Comparison of ENCODE assay signal across 12 mouse cellular contexts in the genomic region with DNA sequence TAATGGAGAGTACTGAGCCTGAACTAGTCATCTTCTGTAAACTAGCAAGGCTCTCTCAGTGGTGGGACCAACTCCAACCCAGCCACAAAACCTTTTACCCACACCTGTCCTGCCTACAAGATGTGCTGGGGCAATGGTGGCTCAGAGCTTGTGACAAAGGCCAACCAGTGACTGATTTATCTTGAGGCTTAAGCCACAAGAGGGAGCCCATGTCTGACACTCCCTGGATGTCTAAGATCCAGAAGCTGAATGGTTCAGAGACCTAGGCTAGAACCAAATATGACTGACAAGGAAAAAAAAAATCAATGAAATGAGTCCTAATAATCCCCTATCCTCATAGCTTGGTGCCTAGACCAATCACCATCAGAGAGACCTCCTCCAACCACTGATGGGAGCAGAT.
DNase-seq lines count a peak whose midpoint lies in the region; ATAC-seq and TF ChIP-seq lines count a peak whose summit lies in the region.
"Had no signal": no experiment of that assay in that cellular context is flagged by ENCODE, and none has a peak within 500 bp of the region (broad histone marks: within the 10 kb centered on the region; RNA-seq: fewer than 3 reads in every experiment).

No protein-coding gene starts in this region.

- no peaks in the 10 kb centered on the region for H3K9me3 ChIP-seq in heart, embryonic 11.5 days (replicated peaks; ENCODE audit: control insufficient read depth, low read length)
- H3K9me3 ChIP-seq in CH12.LX (replicated peaks; ENCODE audit: low read length) = no peaks in the 10 kb centered on the region
- H3K9me3 ChIP-seq: hindbrain, embryonic 10.5 days; limb, embryonic 13.5 days; megakaryocyte, embryonic 14.5 days had no signal

- no peak overlapping the region for H3K4me2 ChIP-seq in heart, embryonic 11.5 days
- H3K4me2 ChIP-seq in CH12.LX (ENCODE audit: insufficient read depth, low read depth, poor library complexity, severe bottlenecking) = no peak overlapping the region
- H3K4me2 ChIP-seq: limb, embryonic 13.5 days had no signal

- in situ Hi-C loops in CH12.LX (cut with MboI; ENCODE audit: low pct_ligation_motif_present, low pct_unique_long_range_greater_than_20kb, low sequenced_read_pairs) = no loop called here
- in situ Hi-C loops in Patski (cut with MboI; ENCODE audit: low pct_unique_long_range_greater_than_20kb) = no loop called here

- H3K79me2 ChIP-seq in heart, adult 2 months (replicated peaks; ENCODE audit: control insufficient read depth, insufficient read depth, low read length) = no peaks in the 10 kb centered on the region
- H3K79me2 ChIP-seq in CH12.LX (replicated peaks; ENCODE audit: control insufficient read depth, extremely low read depth, insufficient read depth, poor library complexity, severe bottlenecking) = no peaks in the 10 kb centered on the region

- no peaks in the 10 kb centered on the region for H3K36me3 ChIP-seq in heart, adult 2 months (ENCODE audit: control insufficient read depth, insufficient read depth, low read length)
- no peaks in the 10 kb centered on the region for H3K36me3 ChIP-seq in heart, embryonic 11.5 days (ENCODE audit: control insufficient read depth, insufficient read depth, low read length)
- no peaks in the 10 kb centered on the region for H3K36me3 ChIP-seq in CH12.LX (replicated peaks in 1 of 2; ENCODE audit: control insufficient read depth in 1 of 2, insufficient read depth in 1 of 2, low read length in 1 of 2)
- H3K36me3 ChIP-seq: hindbrain, embryonic 10.5 days; limb, embryonic 13.5 days had no signal

- no peaks in the 10 kb centered on the region for H3K27me3 ChIP-seq in heart, adult 2 months (ENCODE audit: control insufficient read depth, insufficient read depth, low read length)
- no peaks in the 10 kb centered on the region for H3K27me3 ChIP-seq in heart, embryonic 11.5 days (ENCODE audit: control insufficient read depth, insufficient read depth, low read length)
- no peaks in the 10 kb centered on the region for H3K27me3 ChIP-seq in CH12.LX (replicated peaks)
- H3K27me3 ChIP-seq in Patski = peaks cover 13% of the 10 kb centered on the region
- H3K27me3 ChIP-seq: limb, embryonic 13.5 days; megakaryocyte, embryonic 14.5 days had no signal

- no peak for DNase-seq in heart, adult 2 months
- DNase-seq in left cerebral cortex, adult 2 months (ENCODE audit: extremely low spot score in 1 of 2, low spot score in 2 of 2) = no peak
- DNase-seq in left cerebral cortex, adult 8-10 months (ENCODE audit: low spot score in 2 of 2) = no peak
- DNase-seq in CH12.LX (ENCODE audit: extremely low read depth) (peak; percentile 20), Patski (ENCODE audit: low read depth, low spot score) (no peak)
- no peak for DNase-seq in c-Kit-positive CD71-positive TER-119-positive erythroid progenitor cells, embryonic 14.5 days (ENCODE audit: low spot score)
- DNase-seq: thymus, postnatal 36 days had no signal

- CTCF ChIA-PET in Patski (lab: Charles Lee) = interaction anchor here (1.2 kb wide), 1 partner anchor 14 kb away, joined by 3 read pairs; no protein-coding TSS in a partner anchor

- peak; percentile 56 for TF ChIP-seq CTCF in heart, adult 2 months (IDR thresholded peaks at IDR 0.05)
- TF ChIP-seq CTCF in left cerebral cortex, adult 2 months (IDR thresholded peaks at IDR 0.05) = peak; percentile 42
- peak in 1 of 2 experiments; percentile 49; a peak in 2 of 4 replicates for TF ChIP-seq CTCF in CH12.LX (conservative IDR thresholded peaks at IDR 0.05 in 1 of 2, IDR thresholded peaks at IDR 0.05 in 1 of 2; ENCODE audit: low read depth in 2 of 2, low read length in 2 of 2)
- TF ChIP-seq CTCF in Patski (IDR thresholded peaks at IDR 0.05) = peak; percentile 30

- no peaks in the 10 kb centered on the region for H3K4me1 ChIP-seq in heart, adult 2 months (ENCODE audit: control insufficient read depth, insufficient read depth, low read length)
- no peaks in the 10 kb centered on the region for H3K4me1 ChIP-seq in heart, embryonic 11.5 days (ENCODE audit: control insufficient read depth, insufficient read depth, low read length)
- peaks cover 0 to under 1% of the 10 kb centered on the region in 2 experiments; a peak in 1 of 4 replicates for H3K4me1 ChIP-seq in CH12.LX (ENCODE audit: control insufficient read depth in 1 of 2, insufficient read depth in 2 of 2)
- H3K4me1 ChIP-seq: hindbrain, embryonic 10.5 days; limb, embryonic 13.5 days; megakaryocyte, embryonic 14.5 days had no signal

- intact Hi-C loops in heart, adult 2 months (cut with DNase I) = loop anchor here (2.0 to 10.0 kb wide), 2 partner anchors 214 to 394 kb away; no protein-coding TSS in a partner anchor
- intact Hi-C loops in left cerebral cortex, adult 2 months (cut with DNase I) = loop anchor here (1.0 kb wide), 1 partner anchor 393 kb away; no protein-coding TSS in a partner anchor

- dilution Hi-C loops in CH12.LX (cut with MboI; ENCODE audit: extremely low pct_ligation_motif_present, extremely low pct_unique_long_range_greater_than_20kb, low sequenced_read_pairs) = no loop called here

- H3K9ac ChIP-seq in heart, adult 2 months (ENCODE audit: low read depth, low read length) = no peak overlapping the region
- H3K9ac ChIP-seq in heart, embryonic 11.5 days (ENCODE audit: low read depth, low read length) = no peak overlapping the region
- no peak overlapping the region for H3K9ac ChIP-seq in CH12.LX (ENCODE audit: insufficient read depth, low read depth)
- H3K9ac ChIP-seq: limb, embryonic 13.5 days had no signal

- H3K4me3 ChIP-seq in heart, adult 2 months = no peak overlapping the region
- no peak overlapping the region for H3K4me3 ChIP-seq in heart, embryonic 11.5 days (ENCODE audit: low read depth, low read length)
- H3K4me3 ChIP-seq in left cerebral cortex, adult 2 months = no peak overlapping the region
- H3K4me3 ChIP-seq in CH12.LX (replicated peaks in 1 of 3; ENCODE audit: low read depth in 2 of 3, low read length in 2 of 3, poor library complexity in 1 of 3) = no peak overlapping the region
- H3K4me3 ChIP-seq: hindbrain, embryonic 10.5 days; limb, embryonic 13.5 days; megakaryocyte, embryonic 14.5 days had no signal

- TF ChIP-seq POLR2A in heart, adult 2 months (IDR thresholded peaks at IDR 0.05; ENCODE audit: insufficient read depth, low read depth, low read length) = no peak
- TF ChIP-seq POLR2A in CH12.LX (IDR thresholded peaks at IDR 0.05; ENCODE audit: low read depth, low read length) = no peak

- TF ChIP-seq RAD21 in CH12.LX (IDR thresholded peaks at IDR 0.05; ENCODE audit: low read depth, low read length) = peak; percentile 42

- TF ChIP-seq EP300 in heart, adult 2 months (IDR thresholded peaks at IDR 0.05; ENCODE audit: insufficient read depth, low read depth, low read length) = no peak
- TF ChIP-seq EP300 in CH12.LX (IDR thresholded peaks at IDR 0.05; ENCODE audit: low read length) = no peak

- POLR2A ChIA-PET in Patski (lab: Charles Lee) = no interaction called here

- H3K27ac ChIP-seq in heart, adult 2 months = no peak overlapping the region
- H3K27ac ChIP-seq in heart, embryonic 11.5 days (ENCODE audit: low read depth, low read length) = no peak overlapping the region
- H3K27ac ChIP-seq in left cerebral cortex, adult 2 months = no peak overlapping the region
- H3K27ac ChIP-seq in CH12.LX (ENCODE audit: insufficient read depth, low read depth) = no peak overlapping the region
- H3K27ac ChIP-seq: hindbrain, embryonic 10.5 days; limb, embryonic 13.5 days had no signal

- ATAC-seq in heart, embryonic 11.5 days (replicated peaks; ENCODE audit: insufficient number of reproducible peaks, low FRiP score, low TSS enrichment) = no peak
- no peak for ATAC-seq in Patski
- no peak for ATAC-seq in erythroid progenitor cell, adult 5-6 weeks (replicated peaks; ENCODE audit: low FRiP score, poor library complexity, severe bottlenecking)

TF ChIP-seq in CH12.LX, 34 proteins besides CTCF, POLR2A, EP300 and RAD21:
- TF ChIP-seq SMC3 (IDR thresholded peaks at IDR 0.05; ENCODE audit: low read depth, low read length) (peak; percentile 46), USF1 (IDR thresholded peaks at IDR 0.05; ENCODE audit: low read depth, low read length) (no peak)
